Mouse (Mus musculus) hindbrain, postnatal 0 days (tissue): ENCODE measurements at regions not wholly inside any gene's neighbourhood (a gene's known extent, or its start where the extent isn't known, plus 50 kb on each side); places are given as distances from the start of the nearest gene placed in this dataset.

Experiments used
- ATAC-seq: fragments of 200-750 bp; cut with Nextera tagmentation; 2 replicates; pipeline ENCODE4 v1.8.0; 2017; ENCODE audit warnings: mild to moderate bottlenecking, moderate TSS enrichment, moderate library complexity
- DNase-seq: peaks from one replicate; pipeline ENCODE4 v3.0.0-alpha.2; 2015; ENCODE audit warnings: low spot score
- H3K27ac ChIP-seq: fragments of 300-500 bp; sonication (generic); 2 replicates; pipeline ENCODE4 v1.5.1; 2014; ENCODE audit warnings: mild to moderate bottlenecking
- H3K27me3 ChIP-seq: fragments of 300-500 bp; sonication (generic); 2 replicates; pipeline ENCODE4 v1.6.1; 2014; ENCODE audit warnings: low read length, mixed read lengths; ENCODE audit not compliant: insufficient read depth
- H3K36me3 ChIP-seq: fragments of 300-500 bp; sonication (generic); 2 replicates; pipeline ENCODE4 v1.6.1; 2014; ENCODE audit warnings: low read length, mixed read lengths; ENCODE audit not compliant: insufficient read depth
- H3K4me1 ChIP-seq: fragments of 300-500 bp; sonication (generic); 2 replicates; pipeline ENCODE4 v1.6.1; 2014; ENCODE audit warnings: antibody characterized with exemption, low read length, mixed read lengths; ENCODE audit not compliant: insufficient read depth
- H3K4me2 ChIP-seq: fragments of 300-500 bp; sonication (generic); 2 replicates; pipeline ENCODE4 v1.6.1; 2014; ENCODE audit warnings: low read depth, mild to moderate bottlenecking, low read length, moderate library complexity, mixed read lengths
- H3K4me3 ChIP-seq: fragments of 300-500 bp; sonication (generic); 2 replicates; pipeline ENCODE4 v1.5.1; 2014; ENCODE audit warnings: low read length
- H3K9ac ChIP-seq: fragments of 300-500 bp; sonication (generic); replicated peaks from 2 replicates; pipeline ENCODE4 v1.6.1; 2014; ENCODE audit warnings: mild to moderate bottlenecking, low read length, moderate library complexity, mixed read lengths
- H3K9me3 ChIP-seq: fragments of 300-500 bp; sonication (generic); 2 replicates; pipeline ENCODE4 v1.6.1; 2016; ENCODE audit warnings: low read length, mixed read lengths
- CTCF ChIP-seq: IDR thresholded peaks from 2 replicates; pipeline ENCODE4 v1.5.1; 2016; ENCODE audit warnings: antibody characterized with exemption, control low read depth, low read depth
- WGBS: fragments of 180-500 bp; shearing (Covaris S2); extraction: QIAGEN DNeasy Blood & Tissue Kit; methylation state at CpG from one replicate; pipeline ENCODE4 v1.1.7; 2014; 5-methylcytosine and 5-hydroxymethylcytosine counted together

GRCm38 (mm10) chr9:41600778-41601177, 439.3 kb upstream of the Ubash3b start:
- no peak overlapping the region for H3K4me2 ChIP-seq
- no peak for DNase-seq
- H3K27ac ChIP-seq, result peak overlapping the region; percentile 69
- H3K36me3 ChIP-seq, result no peaks in the 10 kb centered on the region
- peaks cover 17% of the 10 kb centered on the region for H3K4me1 ChIP-seq
- peak; percentile 77 for ATAC-seq
- no peak overlapping the region for H3K4me3 ChIP-seq
- no peaks in the 10 kb centered on the region for H3K27me3 ChIP-seq
- H3K9me3 ChIP-seq, result no peaks in the 10 kb centered on the region
- WGBS, result 17% methylated on average over 3 of the region's 3 CpGs
- H3K9ac ChIP-seq, result no peak overlapping the region
- no peak for TF ChIP-seq CTCF

GRCm38 (mm10) chr9:41599874-41600273, 438.4 kb upstream of the Ubash3b start:
- Histone ChIP-seq H3K4me3 (no peak overlapping the region), H3K27ac (peak overlapping the region; percentile 46), H3K4me1 (peaks cover 22% of the 10 kb centered on the region), H3K36me3 (no peaks in the 10 kb centered on the region), H3K4me2 (no peak overlapping the region), H3K9me3 (no peaks in the 10 kb centered on the region), H3K9ac (no peak overlapping the region), H3K27me3 (no peaks in the 10 kb centered on the region)
- DNase-seq (no peak), ATAC-seq (no peak)
- TF ChIP-seq CTCF, result no peak
- whole genome bisulfite sequencing, result 33% methylated on average over 1 of the region's 1 CpGs

GRCm38 (mm10) chr9:41595749-41596148, 434.3 kb upstream of the Ubash3b start:
- H3K36me3 ChIP-seq, result 0 out of 2 replicates have a peak, but pooled peaks cover 4% of the 10 kb centered on the region
- H3K4me1 ChIP-seq, result peaks cover 26% of the 10 kb centered on the region
- no peak overlapping the region for H3K4me2 ChIP-seq
- 16% methylated on average over 5 of the region's 5 CpGs for WGBS
- peak; percentile 65 for DNase-seq
- H3K4me3 ChIP-seq, result no peak overlapping the region
- ATAC-seq, result no peak
- TF ChIP-seq CTCF, result no peak
- no peak overlapping the region for H3K9ac ChIP-seq
- no peaks in the 10 kb centered on the region for H3K27me3 ChIP-seq
- peak overlapping the region; percentile 60 for H3K27ac ChIP-seq
- no peaks in the 10 kb centered on the region for H3K9me3 ChIP-seq

GRCm38 (mm10) chr9:41593998-41594397, 432.5 kb upstream of the Ubash3b start:
- 0 out of 2 replicates have a peak overlapping the region, but pooled peaks have one; percentile 45 for H3K27ac ChIP-seq
- no peak for TF ChIP-seq CTCF
- peaks cover 32% of the 10 kb centered on the region for H3K4me1 ChIP-seq
- H3K9me3 ChIP-seq, result no peaks in the 10 kb centered on the region
- no peak overlapping the region for H3K9ac ChIP-seq
- no peak for ATAC-seq
- no peak overlapping the region for H3K4me2 ChIP-seq
- H3K4me3 ChIP-seq, result no peak overlapping the region
- WGBS, result 74% methylated on average over 7 of the region's 7 CpGs
- H3K27me3 ChIP-seq, result no peaks in the 10 kb centered on the region
- peaks cover 12% of the 10 kb centered on the region; the same call in 1 of the 2 replicates for H3K36me3 ChIP-seq
- no peak for DNase-seq

GRCm38 (mm10) chr9:41592900-41593690, 431.6 kb upstream of the Ubash3b start:
- peaks cover 12% of the 10 kb centered on the region; the same call in 1 of the 2 replicates for H3K36me3 ChIP-seq
- no peaks in the 10 kb centered on the region for H3K27me3 ChIP-seq
- no peak overlapping the region for H3K4me3 ChIP-seq
- H3K27ac ChIP-seq, result no peak overlapping the region; the same call in 1 of the 2 replicates
- no peak for TF ChIP-seq CTCF
- no peaks in the 10 kb centered on the region for H3K9me3 ChIP-seq
- H3K4me2 ChIP-seq, result no peak overlapping the region
- ATAC-seq, result no peak
- no peak overlapping the region for H3K9ac ChIP-seq
- 75% methylated on average over 4 of the region's 4 CpGs for WGBS
- H3K4me1 ChIP-seq, result peaks cover 40% of the 10 kb centered on the region
- no peak for DNase-seq

- no peaks in the 10 kb centered on the region for H3K27me3 ChIP-seq
- DNase-seq, result no peak
Measured at GRCm38 (mm10) chr9:41592101-41592500, 430.6 kb upstream of the Ubash3b start.

GRCm38 (mm10) chr9:41590164-41590563, 428.7 kb upstream of the Ubash3b start:
- WGBS, result 15% methylated on average over 4 of the region's 4 CpGs
- 0 out of 2 replicates have a peak overlapping the region, but pooled peaks have one; percentile 56 for H3K4me2 ChIP-seq
- peak; percentile 79 for DNase-seq
- peaks cover 12% of the 10 kb centered on the region; the same call in 1 of the 2 replicates for H3K36me3 ChIP-seq
- no peak for TF ChIP-seq CTCF
- H3K9ac ChIP-seq, result no peak overlapping the region
- H3K9me3 ChIP-seq, result no peaks in the 10 kb centered on the region
- no peak overlapping the region for H3K4me3 ChIP-seq
- peak; percentile 68 for ATAC-seq
- peak overlapping the region; percentile 52 for H3K27ac ChIP-seq
- no peaks in the 10 kb centered on the region for H3K27me3 ChIP-seq
- peaks cover 36% of the 10 kb centered on the region for H3K4me1 ChIP-seq

More at GRCm38 (mm10) chr9:41592101-41592500, 430.6 kb upstream of the Ubash3b start:
- H3K4me3 ChIP-seq, result no peak overlapping the region
- no peak for TF ChIP-seq CTCF
- no peak overlapping the region for H3K9ac ChIP-seq
- no peak overlapping the region for H3K4me2 ChIP-seq
- H3K9me3 ChIP-seq, result no peaks in the 10 kb centered on the region
- H3K4me1 ChIP-seq, result peaks cover 40% of the 10 kb centered on the region
- 79% methylated on average over 1 of the region's 1 CpGs for WGBS
- ATAC-seq, result no peak
- H3K36me3 ChIP-seq, result peaks cover 12% of the 10 kb centered on the region; the same call in 1 of the 2 replicates
- no peak overlapping the region for H3K27ac ChIP-seq
